Mouse (Mus musculus): ENCODE results near the gene Cks2. TPM values are rescaled to one million over a fixed set of nuclear protein-coding genes. Genes with fewer than 3 reads are reported as not detected.

Cks2 gene
- 280 and 300 TPM in 2 replicates for polyA plus RNA-seq (2014; fragmentation: Nextera tagmentation; extraction: Ambion mirVana)

- H3K27ac ChIP-seq (replicated peaks in 1 of 2; ENCODE audit: control insufficient read depth in 1 of 2, insufficient read depth in 1 of 2, low read depth in 2 of 2, low read length in 2 of 2), result peak within 1 kb of the TSS; percentile 85 to 87
- peak; percentile 95 for ATAC-seq (ENCODE audit: insufficient number of reproducible peaks, insufficient read depth, low FRiP score, low read depth)
- H3K9ac ChIP-seq (ENCODE audit: low read length), result peak within 1 kb of the TSS; percentile 93
- H3K27me3 ChIP-seq (ENCODE audit: control insufficient read depth, insufficient read depth, low read length), result no peaks in the 10 kb centered on the region
- peak within 1 kb of the TSS; percentile 85 to 91 for H3K4me3 ChIP-seq (ENCODE audit: control insufficient read depth in 1 of 2, insufficient read depth in 1 of 2, low read depth in 1 of 2, low read length in 2 of 2)
- H3K9me3 ChIP-seq (ENCODE audit: control insufficient read depth, low read length), result no peaks in the 10 kb centered on the region
- H3K36me3 ChIP-seq (ENCODE audit: control insufficient read depth, insufficient read depth, low read length), result peaks cover 5% of the 10 kb centered on the region; the same call in 1 of the 2 replicates
- H3K4me2 ChIP-seq (ENCODE audit: low read length), result peak within 1 kb of the TSS; percentile 69
- peaks cover 0 to 21% of the 10 kb centered on the region in 2 experiments; a peak in 3 of 4 replicates for H3K4me1 ChIP-seq (ENCODE audit: control insufficient read depth in 2 of 2, insufficient read depth in 2 of 2, low read length in 2 of 2)
- under 1% methylated on average over 83 of the region's 83 CpGs for WGBS
These were observed at the start of gene Cks2 for GRCm38 (mm10) chr13:51644829-51645789. TSS of gene Cks2 (plus strand) at chr13:51645232.

- Histone ChIP-seq H3K9me3 (ENCODE audit: control insufficient read depth, low read length) (no peaks in the 10 kb centered on the region), H3K27me3 (ENCODE audit: control insufficient read depth, insufficient read depth, low read length) (no peaks in the 10 kb centered on the region), H3K4me2 (ENCODE audit: low read length) (peak overlapping the region; percentile 97), H3K4me3 (ENCODE audit: control insufficient read depth in 1 of 2, insufficient read depth in 1 of 2, low read depth in 1 of 2, low read length in 2 of 2) (peak overlapping the region in 1 of 2 experiments; percentile 49; a peak in 2 of 4 replicates), H3K27ac (replicated peaks in 1 of 2; ENCODE audit: control insufficient read depth in 1 of 2, insufficient read depth in 1 of 2, low read depth in 2 of 2, low read length in 2 of 2) (no peak overlapping the region), H3K9ac (ENCODE audit: low read length) (no peak overlapping the region), H3K4me1 (ENCODE audit: control insufficient read depth in 2 of 2, insufficient read depth in 2 of 2, low read length in 2 of 2) (peaks cover 0 to 7% of the 10 kb centered on the region in 2 experiments; a peak in 1 of 4 replicates), H3K36me3 (ENCODE audit: control insufficient read depth, insufficient read depth, low read length) (no peaks in the 10 kb centered on the region)
- WGBS, result 54% methylated on average over 11 of the region's 11 CpGs
- ATAC-seq (ENCODE audit: insufficient number of reproducible peaks, insufficient read depth, low FRiP score, low read depth), result no peak
These were observed 49.6 kb upstream of the Cks2 start for GRCm38 (mm10) chr13:51595404-51595803.

- Histone ChIP-seq H3K4me3 (ENCODE audit: control insufficient read depth in 1 of 2, insufficient read depth in 1 of 2, low read depth in 1 of 2, low read length in 2 of 2) (no peak overlapping the region), H3K4me2 (ENCODE audit: low read length) (no peak overlapping the region), H3K27ac (replicated peaks in 1 of 2; ENCODE audit: control insufficient read depth in 1 of 2, insufficient read depth in 1 of 2, low read depth in 2 of 2, low read length in 2 of 2) (no peak overlapping the region), H3K9ac (ENCODE audit: low read length) (no peak overlapping the region), H3K36me3 (ENCODE audit: control insufficient read depth, insufficient read depth, low read length) (no peaks in the 10 kb centered on the region), H3K9me3 (ENCODE audit: control insufficient read depth, low read length) (no peaks in the 10 kb centered on the region), H3K4me1 (ENCODE audit: control insufficient read depth in 2 of 2, insufficient read depth in 2 of 2, low read length in 2 of 2) (peaks cover 2 to 10% of the 10 kb centered on the region in 2 experiments; a peak in 1 of 4 replicates), H3K27me3 (ENCODE audit: control insufficient read depth, insufficient read depth, low read length) (no peaks in the 10 kb centered on the region)
- no peak for ATAC-seq (ENCODE audit: insufficient number of reproducible peaks, insufficient read depth, low FRiP score, low read depth)
- WGBS, result 52% methylated on average over 2 of the region's 2 CpGs
These were observed 47.0 kb upstream of the Cks2 start for GRCm38 (mm10) chr13:51598063-51598462.

GRCm38 (mm10) chr13:51600169-51600568 lies 44.9 kb upstream of the Cks2 start:
- 86% methylated on average over 8 of the region's 8 CpGs for WGBS
- no peaks in the 10 kb centered on the region for H3K27me3 ChIP-seq (ENCODE audit: control insufficient read depth, insufficient read depth, low read length)
- no peak overlapping the region for H3K9ac ChIP-seq (ENCODE audit: low read length)

GRCm38 (mm10) chr13:51602764-51603163 lies 42.3 kb upstream of the Cks2 start:
- Histone ChIP-seq H3K9me3 (ENCODE audit: control insufficient read depth, low read length) (no peaks in the 10 kb centered on the region), H3K4me3 (ENCODE audit: control insufficient read depth in 1 of 2, insufficient read depth in 1 of 2, low read depth in 1 of 2, low read length in 2 of 2) (no peak overlapping the region), H3K27me3 (ENCODE audit: control insufficient read depth, insufficient read depth, low read length) (no peaks in the 10 kb centered on the region), H3K4me1 (ENCODE audit: control insufficient read depth in 2 of 2, insufficient read depth in 2 of 2, low read length in 2 of 2) (peaks cover 6 to 10% of the 10 kb centered on the region in 2 experiments), H3K4me2 (ENCODE audit: low read length) (peak overlapping the region; percentile 60), H3K27ac (replicated peaks in 1 of 2; ENCODE audit: control insufficient read depth in 1 of 2, insufficient read depth in 1 of 2, low read depth in 2 of 2, low read length in 2 of 2) (no peak overlapping the region), H3K9ac (ENCODE audit: low read length) (0 out of 2 replicates have a peak overlapping the region, but pooled peaks have one; percentile 46), H3K36me3 (ENCODE audit: control insufficient read depth, insufficient read depth, low read length) (no peaks in the 10 kb centered on the region)
- 71% methylated on average over 8 of the region's 8 CpGs for WGBS
- no peak for ATAC-seq (ENCODE audit: insufficient number of reproducible peaks, insufficient read depth, low FRiP score, low read depth)

More at GRCm38 (mm10) chr13:51600169-51600568, 44.9 kb upstream of the Cks2 start:
- Histone ChIP-seq H3K4me1 (ENCODE audit: control insufficient read depth in 2 of 2, insufficient read depth in 2 of 2, low read length in 2 of 2) (peaks cover 6 to 12% of the 10 kb centered on the region in 2 experiments), H3K36me3 (ENCODE audit: control insufficient read depth, insufficient read depth, low read length) (no peaks in the 10 kb centered on the region), H3K4me2 (ENCODE audit: low read length) (no peak overlapping the region), H3K27ac (replicated peaks in 1 of 2; ENCODE audit: control insufficient read depth in 1 of 2, insufficient read depth in 1 of 2, low read depth in 2 of 2, low read length in 2 of 2) (no peak overlapping the region), H3K4me3 (ENCODE audit: control insufficient read depth in 1 of 2, insufficient read depth in 1 of 2, low read depth in 1 of 2, low read length in 2 of 2) (no peak overlapping the region), H3K9me3 (ENCODE audit: control insufficient read depth, low read length) (no peaks in the 10 kb centered on the region)
- ATAC-seq (ENCODE audit: insufficient number of reproducible peaks, insufficient read depth, low FRiP score, low read depth), result no peak

GRCm38 (mm10) chr13:51603221-51603893 lies 41.7 kb upstream of the Cks2 start:
- 21% methylated on average over 16 of the region's 16 CpGs for WGBS
- no peaks in the 10 kb centered on the region for H3K27me3 ChIP-seq (ENCODE audit: control insufficient read depth, insufficient read depth, low read length)
- peaks cover 6 to 10% of the 10 kb centered on the region in 2 experiments for H3K4me1 ChIP-seq (ENCODE audit: control insufficient read depth in 2 of 2, insufficient read depth in 2 of 2, low read length in 2 of 2)
- no peak for ATAC-seq (ENCODE audit: insufficient number of reproducible peaks, insufficient read depth, low FRiP score, low read depth)
- no peak overlapping the region for H3K27ac ChIP-seq (replicated peaks in 1 of 2; ENCODE audit: control insufficient read depth in 1 of 2, insufficient read depth in 1 of 2, low read depth in 2 of 2, low read length in 2 of 2)
- H3K9ac ChIP-seq (ENCODE audit: low read length), result peak overlapping the region; percentile 46; the same call in 1 of the 2 replicates
- no peaks in the 10 kb centered on the region for H3K36me3 ChIP-seq (ENCODE audit: control insufficient read depth, insufficient read depth, low read length)
- H3K4me2 ChIP-seq (ENCODE audit: low read length), result peak overlapping the region; percentile 60
- no peaks in the 10 kb centered on the region for H3K9me3 ChIP-seq (ENCODE audit: control insufficient read depth, low read length)
- H3K4me3 ChIP-seq (ENCODE audit: control insufficient read depth in 1 of 2, insufficient read depth in 1 of 2, low read depth in 1 of 2, low read length in 2 of 2), result peak overlapping the region; percentile 2 to 8; a peak in 2 of 4 replicates

- no peak overlapping the region for H3K9ac ChIP-seq (ENCODE audit: low read length)
- H3K4me1 ChIP-seq (ENCODE audit: control insufficient read depth in 2 of 2, insufficient read depth in 2 of 2, low read length in 2 of 2), result peaks cover 6 to 10% of the 10 kb centered on the region in 2 experiments
- WGBS, result 44% methylated on average over 4 of the region's 4 CpGs
- 0 out of 2 replicates have a peak overlapping the region, but pooled peaks have one; percentile 60 for H3K4me2 ChIP-seq (ENCODE audit: low read length)
- no peaks in the 10 kb centered on the region for H3K36me3 ChIP-seq (ENCODE audit: control insufficient read depth, insufficient read depth, low read length)
- H3K4me3 ChIP-seq (ENCODE audit: control insufficient read depth in 1 of 2, insufficient read depth in 1 of 2, low read depth in 1 of 2, low read length in 2 of 2), result no peak overlapping the region
- H3K27ac ChIP-seq (replicated peaks in 1 of 2; ENCODE audit: control insufficient read depth in 1 of 2, insufficient read depth in 1 of 2, low read depth in 2 of 2, low read length in 2 of 2), result no peak overlapping the region
- H3K27me3 ChIP-seq (ENCODE audit: control insufficient read depth, insufficient read depth, low read length), result no peaks in the 10 kb centered on the region
- ATAC-seq (ENCODE audit: insufficient number of reproducible peaks, insufficient read depth, low FRiP score, low read depth), result no peak
- H3K9me3 ChIP-seq (ENCODE audit: control insufficient read depth, low read length), result no peaks in the 10 kb centered on the region
These were observed 41.2 kb upstream of the Cks2 start for GRCm38 (mm10) chr13:51603894-51604244.
